Mouse (Mus musculus) midbrain, embryonic 11.5 days (tissue): ENCODE data around the gene Dhx32. TPM values are rescaled to one million over a fixed set of nuclear protein-coding genes. Genes with fewer than 3 reads are reported as not detected.

Experiments used
- ATAC-seq: fragments of 200-750 bp; cut with Nextera tagmentation; 2 replicates; pipeline ENCODE4 v1.8.0; 2017; ENCODE audit warnings: moderate TSS enrichment, moderate library complexity; ENCODE audit not compliant: low FRiP score
- DNase-seq: peaks from one replicate; pipeline ENCODE4 v3.0.0; 2015; ENCODE audit warnings: low spot score; ENCODE audit errors: missing footprints
- H3K27ac ChIP-seq: fragments of 300-500 bp; sonication (generic); 2 replicates; pipeline ENCODE4 v1.5.1; 2014; ENCODE audit warnings: low read depth, low read length
- H3K27me3 ChIP-seq: fragments of 300-500 bp; sonication (generic); 2 replicates; pipeline ENCODE4 v1.6.1; 2014; ENCODE audit warnings: mild to moderate bottlenecking, low read length, moderate library complexity, mixed read lengths; ENCODE audit not compliant: control insufficient read depth, insufficient read depth
- H3K36me3 ChIP-seq: fragments of 300-500 bp; sonication (generic); 2 replicates; pipeline ENCODE4 v1.6.1; 2014; ENCODE audit warnings: mild to moderate bottlenecking, low read length, moderate library complexity, mixed read lengths; ENCODE audit not compliant: control insufficient read depth, insufficient read depth
- H3K4me1 ChIP-seq: fragments of 300-500 bp; sonication (generic); 2 replicates; pipeline ENCODE4 v1.6.1; 2014; ENCODE audit warnings: low read length; ENCODE audit not compliant: control insufficient read depth, insufficient read depth
- H3K4me2 ChIP-seq: fragments of 300-500 bp; sonication (generic); 2 replicates; pipeline ENCODE4 v1.6.1; 2014; ENCODE audit warnings: mild to moderate bottlenecking, moderate library complexity
- H3K4me3 ChIP-seq: fragments of 300-500 bp; sonication (generic); 2 replicates; pipeline ENCODE4 v1.5.1; 2014; ENCODE audit warnings: low read depth, low read length
- H3K9ac ChIP-seq: fragments of 300-500 bp; sonication (generic); 2 replicates; pipeline ENCODE4 v1.6.1; 2014; ENCODE audit warnings: low read length
- H3K9me3 ChIP-seq: fragments of 300-500 bp; sonication (generic); 2 replicates; pipeline ENCODE4 v1.6.1; 2016; ENCODE audit warnings: low read length; ENCODE audit not compliant: control insufficient read depth
- WGBS: fragments of 180-500 bp; shearing (Covaris S2); extraction: QIAGEN DNeasy Blood & Tissue Kit; methylation state at CpG from one replicate; pipeline ENCODE4 v1.1.7; 2014; 5-methylcytosine and 5-hydroxymethylcytosine counted together
- polyA plus RNA-seq: library from polyadenylated mRNA; unstranded; fragments of >200 nt; fragmentation: Nextera tagmentation; extraction: Ambion mirVana; gene quantifications from 2 replicates; pipeline ENCODE4 v1.2.1, GENCODE M21; 2014

Dhx32 gene
- polyA plus RNA-seq, 1 experiment from 2014 or later: 82.6 TPM

DNA sequence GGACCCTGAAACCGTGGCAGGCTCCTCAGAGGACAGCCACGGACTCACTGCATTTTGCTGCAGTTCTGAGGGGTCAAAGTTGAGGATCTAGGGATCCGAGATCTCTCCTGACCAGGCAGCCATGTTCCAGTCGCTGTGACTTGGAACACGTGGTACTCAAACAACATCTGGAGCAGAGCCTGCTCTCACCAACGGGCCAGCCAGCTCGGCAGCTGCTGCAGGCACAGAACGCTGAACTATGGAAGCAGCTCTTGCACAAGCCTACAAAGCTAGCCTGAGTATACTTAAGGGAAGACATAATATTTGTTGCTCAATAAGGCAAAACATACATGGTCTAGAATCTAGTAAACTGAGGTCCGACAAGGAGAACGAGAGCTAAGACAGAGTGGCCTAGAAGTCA lies 57.0 kb downstream of the Dhx32 start:
- no peak overlapping the region for H3K4me2 ChIP-seq
- ATAC-seq: no peak
- 83% methylated on average over 10 of the region's 10 CpGs for WGBS
- peaks cover 21% of the 10 kb centered on the region for H3K36me3 ChIP-seq
- H3K9me3 ChIP-seq: no peaks in the 10 kb centered on the region
- H3K27ac ChIP-seq: no peak overlapping the region
- no peaks in the 10 kb centered on the region for H3K27me3 ChIP-seq
- H3K4me1 ChIP-seq: no peaks in the 10 kb centered on the region
- H3K9ac ChIP-seq: no peak overlapping the region
- no peak overlapping the region for H3K4me3 ChIP-seq
- no peak for DNase-seq

DNA sequence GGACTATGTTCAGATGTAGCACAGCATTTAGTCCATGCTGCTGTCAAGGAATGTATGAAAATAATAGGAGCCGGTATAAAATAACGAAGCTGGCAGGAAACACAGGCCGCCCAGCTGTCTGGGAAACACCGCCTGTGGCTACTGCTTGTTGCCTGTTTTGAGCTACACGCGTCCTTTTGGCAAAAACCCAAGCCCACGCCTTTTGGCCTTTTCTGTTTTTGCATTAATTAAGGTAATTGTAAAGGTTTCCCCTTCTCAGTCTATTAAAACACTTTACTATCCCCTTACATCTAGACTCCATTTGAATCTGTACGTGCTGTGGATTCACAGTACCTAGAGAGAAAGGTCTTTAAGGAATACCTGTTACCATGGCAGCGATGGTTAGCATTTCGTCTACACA lies 57.7 kb downstream of the Dhx32 start:
- DNase-seq (no peak), ATAC-seq (no peak)
- H3K36me3 ChIP-seq: peaks cover 25% of the 10 kb centered on the region
- no peaks in the 10 kb centered on the region for H3K4me1 ChIP-seq
- no peak overlapping the region for H3K4me3 ChIP-seq
- no peak overlapping the region for H3K27ac ChIP-seq
- WGBS: 91% methylated on average over 10 of the region's 10 CpGs
- H3K4me2 ChIP-seq: no peak overlapping the region
- no peaks in the 10 kb centered on the region for H3K27me3 ChIP-seq
- no peak overlapping the region for H3K9ac ChIP-seq
- no peaks in the 10 kb centered on the region for H3K9me3 ChIP-seq

GRCm38 (mm10) chr7:133720616-133721015 lies 61.9 kb downstream of the Dhx32 start:
- Histone ChIP-seq H3K9me3 (no peaks in the 10 kb centered on the region), H3K4me2 (no peak overlapping the region), H3K4me1 (no peaks in the 10 kb centered on the region), H3K36me3 (peaks cover 44% of the 10 kb centered on the region), H3K27ac (no peak overlapping the region), H3K27me3 (no peaks in the 10 kb centered on the region), H3K9ac (no peak overlapping the region), H3K4me3 (no peak overlapping the region)
- WGBS: 92% methylated on average over 11 of the region's 11 CpGs
- DNase-seq (no peak), ATAC-seq (no peak)

DNA sequence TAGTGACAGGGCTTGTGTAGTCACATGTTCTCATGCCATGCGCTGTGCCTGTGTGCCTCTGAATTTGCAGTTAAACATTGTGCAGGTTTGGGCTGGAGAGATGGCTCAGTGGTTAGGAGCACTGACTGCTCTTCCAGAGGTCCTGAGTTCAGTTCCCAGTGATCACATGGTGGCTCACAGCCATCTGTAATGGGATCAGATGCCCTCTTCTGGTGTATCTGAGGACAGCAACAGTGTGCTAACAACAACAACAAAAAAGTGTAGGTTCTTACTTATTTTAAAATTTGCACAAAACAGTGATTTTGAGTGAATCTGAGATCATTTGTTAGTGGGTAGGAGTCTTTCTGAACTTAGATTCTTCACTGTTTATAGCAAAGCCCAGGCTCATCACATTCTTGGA lies 63.9 kb downstream of the Dhx32 start:
- Histone ChIP-seq H3K4me1 (no peaks in the 10 kb centered on the region), H3K27me3 (no peaks in the 10 kb centered on the region), H3K4me3 (no peak overlapping the region), H3K9ac (no peak overlapping the region), H3K36me3 (peaks cover 36% of the 10 kb centered on the region), H3K4me2 (no peak overlapping the region), H3K9me3 (no peaks in the 10 kb centered on the region), H3K27ac (no peak overlapping the region)
- ATAC-seq (no peak), DNase-seq (no peak)
- WGBS: 95% methylated on average over 1 of the region's 1 CpGs

DNA sequence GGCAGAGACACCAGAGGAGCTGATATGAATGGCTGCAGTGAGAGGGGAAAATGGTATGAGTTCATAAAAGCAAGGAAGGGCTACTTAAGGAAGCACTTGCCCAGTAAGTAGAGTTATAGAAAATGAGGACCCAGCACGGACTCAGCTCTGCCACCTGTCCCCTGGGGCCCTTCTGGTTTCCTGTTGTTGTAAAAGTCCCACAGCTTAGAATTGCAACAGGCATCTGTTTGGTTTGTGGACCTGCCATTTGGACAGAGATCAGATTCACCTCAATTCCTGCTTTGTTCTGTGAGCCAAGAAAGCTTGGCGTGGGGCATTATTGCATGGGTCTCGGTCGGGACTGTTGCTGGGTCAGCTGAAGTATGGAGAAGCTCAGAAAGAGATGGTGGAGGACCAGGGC lies 67.1 kb downstream of the Dhx32 start:
- no peak overlapping the region for H3K27ac ChIP-seq
- peaks cover 25% of the 10 kb centered on the region for H3K36me3 ChIP-seq
- H3K9me3 ChIP-seq: no peaks in the 10 kb centered on the region
- no peak overlapping the region for H3K4me3 ChIP-seq
- H3K27me3 ChIP-seq: no peaks in the 10 kb centered on the region
- 91% methylated on average over 4 of the region's 4 CpGs for WGBS
- DNase-seq: no peak
- no peak for ATAC-seq
- no peak overlapping the region for H3K9ac ChIP-seq
- no peaks in the 10 kb centered on the region for H3K4me1 ChIP-seq
- no peak overlapping the region for H3K4me2 ChIP-seq

DNA sequence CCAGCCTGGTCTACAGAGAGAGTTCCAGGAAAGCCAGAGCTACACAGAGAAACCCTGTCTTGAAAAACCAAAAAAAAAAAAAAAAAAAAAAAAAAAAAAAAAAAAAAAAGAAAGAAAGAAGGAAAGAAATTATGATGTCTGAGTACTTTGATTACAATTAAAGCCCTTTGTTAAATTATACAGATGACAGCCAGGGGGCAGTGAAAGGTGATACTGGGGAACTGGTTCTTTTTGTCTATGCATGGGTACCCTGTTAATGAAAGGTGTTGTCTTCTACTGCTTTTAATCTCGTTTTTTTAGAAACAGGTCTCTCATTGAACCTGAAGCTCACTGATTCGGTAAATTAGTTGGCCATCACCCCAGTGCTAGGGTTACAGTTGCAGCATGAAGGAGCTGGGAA lies 75.2 kb downstream of the Dhx32 start:
- no peaks in the 10 kb centered on the region for H3K27me3 ChIP-seq
- no peak overlapping the region for H3K27ac ChIP-seq
- no peaks in the 10 kb centered on the region for H3K9me3 ChIP-seq
- ATAC-seq: no peak
- WGBS: 90% methylated on average over 2 of the region's 2 CpGs
- peaks cover 11% of the 10 kb centered on the region for H3K4me1 ChIP-seq
- no peak overlapping the region for H3K9ac ChIP-seq
- H3K4me2 ChIP-seq: no peak overlapping the region
- peak; percentile 80 for DNase-seq
- no peaks in the 10 kb centered on the region; the same call in 1 of the 2 replicates for H3K36me3 ChIP-seq
- H3K4me3 ChIP-seq: no peak overlapping the region

DNA sequence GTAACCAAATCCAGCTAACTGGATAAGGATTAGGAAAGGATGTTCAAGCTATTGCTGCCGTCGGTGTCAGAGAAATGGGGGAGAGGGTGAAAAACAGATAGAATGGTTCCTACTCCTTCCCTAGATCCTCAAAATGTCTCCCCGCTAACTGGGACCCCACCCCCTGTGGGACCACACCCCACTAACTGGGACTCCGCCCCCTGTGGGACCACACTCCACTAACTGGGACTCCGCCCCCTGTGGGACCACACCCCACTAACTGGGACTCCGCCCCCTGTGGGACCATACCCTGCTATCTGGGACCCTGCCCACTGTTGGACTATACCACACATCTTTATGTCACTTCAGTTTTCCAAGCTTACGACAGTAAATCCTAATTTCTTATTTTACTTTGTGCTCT lies 78.6 kb downstream of the Dhx32 start:
- H3K9me3 ChIP-seq: no peaks in the 10 kb centered on the region
- WGBS: 94% methylated on average over 7 of the region's 7 CpGs
- no peak overlapping the region for H3K9ac ChIP-seq
- H3K27me3 ChIP-seq: no peaks in the 10 kb centered on the region
- peak; percentile 37 for DNase-seq
- H3K36me3 ChIP-seq: no peaks in the 10 kb centered on the region
- H3K4me2 ChIP-seq: no peak overlapping the region
- H3K4me1 ChIP-seq: 0 out of 2 replicates have a peak, but pooled peaks cover 3% of the 10 kb centered on the region
- H3K27ac ChIP-seq: no peak overlapping the region
- ATAC-seq: no peak
- no peak overlapping the region for H3K4me3 ChIP-seq

DNA sequence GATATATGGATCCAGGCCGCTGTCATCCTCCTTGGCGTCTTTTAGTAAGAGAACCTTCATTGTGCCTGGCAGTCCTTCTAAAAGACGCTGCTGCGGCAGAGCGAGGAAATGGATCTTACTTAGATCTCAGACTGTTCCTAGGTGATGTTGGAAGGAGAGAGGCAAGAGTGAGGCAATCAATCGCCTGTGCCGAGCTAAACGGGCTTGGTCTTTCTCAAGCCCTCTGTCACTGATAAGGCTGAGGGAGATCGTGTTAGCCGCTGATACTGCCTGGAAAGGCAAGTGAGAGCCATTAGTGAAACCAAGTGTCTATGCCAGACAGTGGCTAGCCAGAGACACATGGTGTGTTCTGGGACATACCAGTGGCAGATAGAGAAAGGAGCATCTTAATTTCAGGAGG lies 80.2 kb downstream of the Dhx32 start:
- no peaks in the 10 kb centered on the region for H3K9me3 ChIP-seq
- H3K9ac ChIP-seq: no peak overlapping the region
- H3K36me3 ChIP-seq: no peaks in the 10 kb centered on the region
- no peaks in the 10 kb centered on the region for H3K4me1 ChIP-seq
- WGBS: 91% methylated on average over 10 of the region's 10 CpGs
- ATAC-seq: no peak
- H3K4me2 ChIP-seq: no peak overlapping the region
- H3K27ac ChIP-seq: no peak overlapping the region
- peak; percentile 64 for DNase-seq
- H3K4me3 ChIP-seq: no peak overlapping the region
- no peaks in the 10 kb centered on the region for H3K27me3 ChIP-seq

DNA sequence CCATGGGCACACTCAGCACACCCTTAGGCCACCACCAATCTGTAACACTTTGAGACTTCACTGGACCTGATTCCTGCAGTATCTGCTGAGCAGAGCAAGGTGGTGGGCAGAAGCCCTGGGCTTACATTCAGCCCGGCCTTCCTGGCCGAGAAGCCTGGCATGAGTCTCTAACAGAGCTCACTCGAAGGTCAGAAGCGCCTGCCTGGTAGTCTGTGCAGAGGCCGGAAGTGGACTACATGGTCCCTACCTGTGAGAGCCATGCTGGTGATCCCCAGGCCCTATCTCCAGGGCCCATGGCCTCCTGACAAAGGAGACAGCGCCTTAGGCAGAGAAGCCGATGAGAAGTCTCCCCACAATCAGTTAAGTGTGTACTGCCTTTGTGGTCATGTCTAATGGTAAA lies 81.2 kb downstream of the Dhx32 start:
- Histone ChIP-seq H3K4me3 (no peak overlapping the region), H3K27me3 (no peaks in the 10 kb centered on the region), H3K9me3 (no peaks in the 10 kb centered on the region), H3K4me1 (no peaks in the 10 kb centered on the region), H3K9ac (no peak overlapping the region), H3K36me3 (no peaks in the 10 kb centered on the region), H3K4me2 (no peak overlapping the region), H3K27ac (no peak overlapping the region)
- ATAC-seq (no peak), DNase-seq (no peak)
- 90% methylated on average over 7 of the region's 7 CpGs for WGBS

GRCm38 (mm10) chr7:133699885-133700284 lies 82.6 kb downstream of the Dhx32 start:
- 84% methylated on average over 4 of the region's 4 CpGs for WGBS
- Histone ChIP-seq H3K4me3 (no peak overlapping the region), H3K4me1 (no peaks in the 10 kb centered on the region), H3K27me3 (no peaks in the 10 kb centered on the region), H3K9ac (no peak overlapping the region), H3K27ac (no peak overlapping the region), H3K9me3 (no peaks in the 10 kb centered on the region), H3K36me3 (no peaks in the 10 kb centered on the region), H3K4me2 (no peak overlapping the region)
- DNase-seq: no peak
- no peak for ATAC-seq
